Mouse (Mus musculus): ENCODE results near the gene Ifna5.

Gene Ifna5

GRCm38 (mm10) chr4:88863309-88863708 lies 28.0 kb downstream of the Ifna5 start:
- no peak for DNase-seq (ENCODE audit: low read depth, low spot score)

GRCm38 (mm10) chr4:88864599-88864998 lies 29.3 kb downstream of the Ifna5 start:
- DNase-seq (ENCODE audit: low read depth, low spot score), result peak; percentile 90

GRCm38 (mm10) chr4:88865011-88865569 lies 29.8 kb downstream of the Ifna5 start:
- DNase-seq (ENCODE audit: low read depth, low spot score), result no peak

GRCm38 (mm10) chr4:88867366-88867925 lies 32.1 kb downstream of the Ifna5 start:
- DNase-seq (ENCODE audit: low read depth, low spot score), result peak; percentile 92

GRCm38 (mm10) chr4:88867926-88868911 lies 32.9 kb downstream of the Ifna5 start:
- peak; percentile 88 for DNase-seq (ENCODE audit: low read depth, low spot score)

- peak; percentile 74 for DNase-seq (ENCODE audit: low read depth, low spot score)
These were observed 37.4 kb downstream of the Ifna5 start for GRCm38 (mm10) chr4:88872691-88873090.

- peak; percentile 37 for DNase-seq (ENCODE audit: low read depth, low spot score)
These were observed 40.2 kb downstream of the Ifna5 start for GRCm38 (mm10) chr4:88875435-88876095.

GRCm38 (mm10) chr4:88876520-88876919 lies 41.2 kb downstream of the Ifna5 start:
- no peak for DNase-seq (ENCODE audit: low read depth, low spot score)

GRCm38 (mm10) chr4:88878246-88878645 lies 42.9 kb downstream of the Ifna5 start:
- peak; percentile 44 for DNase-seq (ENCODE audit: low read depth, low spot score)

GRCm38 (mm10) chr4:88878772-88879171 lies 43.4 kb downstream of the Ifna5 start:
- DNase-seq (ENCODE audit: low read depth, low spot score), result no peak

GRCm38 (mm10) chr4:88880101-88880500 lies 44.8 kb downstream of the Ifna5 start, which contains the start of gene Ifne:
Gene Ifne, minus strand, starts transcription at chr4:88880201.
- DNase-seq (ENCODE audit: low read depth, low spot score), result no peak

All from CD4-positive, CD25-positive, alpha-beta regulatory T cell, adult 2 months (primary cell).